Mouse (Mus musculus) liver, adult (tissue): ENCODE results near the gene Rhobtb1.

Experiments used
- GATA4 ChIP-seq: IDR thresholded peaks from 2 replicates; pipeline ENCODE4 v1.6.1; 2014; ENCODE audit warnings: mild to moderate bottlenecking, low read length; ENCODE audit not compliant: insufficient replicate concordance

Gene Rhobtb1

GRCm38 (mm10) chr10:69212542-69213440 lies 61.6 kb downstream of the Rhobtb1 start, which contains the start of gene A930033H14Rik:
Gene A930033H14Rik, minus strand, starts transcription at chr10:69213098.
- TF ChIP-seq GATA4, result peak; percentile 70; the same call in 1 of the 2 replicates

GRCm38 (mm10) chr10:69213451-69213877 lies 62.2 kb downstream of the Rhobtb1 start:
- no peak for TF ChIP-seq GATA4

- no peak for TF ChIP-seq GATA4
Observed at GRCm38 (mm10) chr10:69213986-69214385, 62.8 kb downstream of the Rhobtb1 start.

GRCm38 (mm10) chr10:69217127-69217690 lies 66.0 kb downstream of the Rhobtb1 start:
- no peak for TF ChIP-seq GATA4

- TF ChIP-seq GATA4, result peak; percentile 100
Observed at GRCm38 (mm10) chr10:69218458-69219288, 67.4 kb downstream of the Rhobtb1 start.

GRCm38 (mm10) chr10:69219289-69219626 lies 68.0 kb downstream of the Rhobtb1 start:
- no peak for TF ChIP-seq GATA4

- TF ChIP-seq GATA4, result no peak
Observed at GRCm38 (mm10) chr10:69220296-69220695, 69.1 kb downstream of the Rhobtb1 start.

- TF ChIP-seq GATA4, result no peak
Observed at GRCm38 (mm10) chr10:69221148-69221547, 69.9 kb downstream of the Rhobtb1 start.

GRCm38 (mm10) chr10:69221955-69222354 lies 70.7 kb downstream of the Rhobtb1 start:
- TF ChIP-seq GATA4, result no peak

GRCm38 (mm10) chr10:69223232-69223631 lies 72.0 kb downstream of the Rhobtb1 start:
- no peak for TF ChIP-seq GATA4

GRCm38 (mm10) chr10:69224276-69224675 lies 73.0 kb downstream of the Rhobtb1 start:
- no peak for TF ChIP-seq GATA4

GRCm38 (mm10) chr10:69225471-69225870 lies 74.2 kb downstream of the Rhobtb1 start:
- TF ChIP-seq GATA4, result no peak

GRCm38 (mm10) chr10:69225951-69226350 lies 74.7 kb downstream of the Rhobtb1 start:
- TF ChIP-seq GATA4, result no peak

- no peak for TF ChIP-seq GATA4
Observed at GRCm38 (mm10) chr10:69237185-69237584, 86.0 kb downstream of the Rhobtb1 start.

- TF ChIP-seq GATA4, result no peak
Observed at GRCm38 (mm10) chr10:69237781-69238180, 86.5 kb downstream of the Rhobtb1 start.
